Mouse (Mus musculus): ENCODE data around the gene Sec14l3. TPM values are rescaled to one million over a fixed set of nuclear protein-coding genes. Genes with fewer than 3 reads are reported as not detected.

Sec14l3 gene
- polyA plus RNA-seq, 1 experiment from 2014 or later = not detected

DNA sequence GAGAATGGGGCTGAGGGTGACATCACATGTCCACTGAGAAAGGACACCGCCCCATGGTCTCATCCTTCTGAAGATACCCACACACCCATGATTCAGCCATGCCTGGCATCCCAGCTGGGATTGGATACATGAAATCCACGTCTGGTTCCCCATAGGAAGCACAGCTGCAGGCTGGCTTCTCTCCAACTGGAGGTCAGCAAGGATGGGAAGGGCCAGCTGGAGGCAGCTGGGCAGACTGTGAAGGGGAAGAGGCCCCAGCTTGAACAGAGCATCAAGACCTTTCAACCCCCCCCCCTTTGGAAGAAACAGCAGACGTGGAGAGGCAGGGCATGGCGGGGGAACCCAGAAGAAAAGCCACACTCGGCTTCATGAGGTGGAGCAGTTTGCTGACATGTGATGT, 18.1 kb upstream of the Sec14l3 start:
- 59% methylated on average over 5 of the region's 5 CpGs for WGBS
- no peaks in the 10 kb centered on the region for H3K27me3 ChIP-seq (ENCODE audit: control insufficient read depth, insufficient read depth, low read length)
- no peak overlapping the region for H3K4me2 ChIP-seq (replicated peaks; ENCODE audit: low read depth, low read length)
- H3K4me3 ChIP-seq (ENCODE audit: low read length) = no peak overlapping the region
- H3K27ac ChIP-seq (ENCODE audit: low read depth, low read length) = no peak overlapping the region
- H3K36me3 ChIP-seq (ENCODE audit: control insufficient read depth, insufficient read depth, low read length) = no peaks in the 10 kb centered on the region
- no peak for ATAC-seq (ENCODE audit: low FRiP score, low TSS enrichment)
- H3K4me1 ChIP-seq (ENCODE audit: control insufficient read depth, insufficient read depth, low read length) = no peaks in the 10 kb centered on the region
- H3K9ac ChIP-seq (ENCODE audit: low read depth, low read length) = no peak overlapping the region
- peaks cover 5% of the 10 kb centered on the region for H3K9me3 ChIP-seq (ENCODE audit: control insufficient read depth, low read length)

- no peak overlapping the region for H3K9ac ChIP-seq (ENCODE audit: low read depth, low read length)
- H3K36me3 ChIP-seq (ENCODE audit: control insufficient read depth, insufficient read depth, low read length) = no peaks in the 10 kb centered on the region
- no peak for ATAC-seq (ENCODE audit: low FRiP score, low TSS enrichment)
- H3K9me3 ChIP-seq (ENCODE audit: control insufficient read depth, low read length) = peaks cover 5% of the 10 kb centered on the region
- no peak overlapping the region for H3K4me2 ChIP-seq (replicated peaks; ENCODE audit: low read depth, low read length)
- no peak overlapping the region for H3K4me3 ChIP-seq (ENCODE audit: low read length)
- no peaks in the 10 kb centered on the region for H3K4me1 ChIP-seq (ENCODE audit: control insufficient read depth, insufficient read depth, low read length)
- H3K27ac ChIP-seq (ENCODE audit: low read depth, low read length) = no peak overlapping the region
- H3K27me3 ChIP-seq (ENCODE audit: control insufficient read depth, insufficient read depth, low read length) = no peaks in the 10 kb centered on the region
- 89% methylated on average over 2 of the region's 2 CpGs for WGBS
These were observed 16.9 kb upstream of the Sec14l3 start for GRCm38 (mm10) chr11:4047766-4048165.

DNA sequence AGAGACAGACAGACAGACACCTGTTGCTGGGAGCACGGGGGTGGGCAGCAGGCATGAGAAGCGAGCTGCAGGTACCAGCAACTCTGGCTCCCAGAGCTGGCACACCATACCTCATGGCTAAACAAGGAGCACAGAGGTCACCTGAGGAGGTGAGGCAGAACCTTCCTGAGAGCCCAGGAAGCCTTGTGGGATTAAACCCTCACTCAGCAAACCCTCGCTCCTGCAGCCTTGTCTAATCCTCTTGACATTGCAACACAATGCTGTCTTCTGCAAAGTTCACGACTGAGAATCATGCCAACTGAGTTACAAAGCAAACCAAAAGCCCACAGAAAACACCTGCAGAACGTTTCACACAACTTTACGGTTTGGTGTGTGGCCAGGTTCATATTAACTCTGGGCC, 16.2 kb upstream of the Sec14l3 start:
- no peaks in the 10 kb centered on the region for H3K27me3 ChIP-seq (ENCODE audit: control insufficient read depth, insufficient read depth, low read length)
- H3K36me3 ChIP-seq (ENCODE audit: control insufficient read depth, insufficient read depth, low read length) = no peaks in the 10 kb centered on the region
- H3K9ac ChIP-seq (ENCODE audit: low read depth, low read length) = no peak overlapping the region
- WGBS = 86% methylated on average over 6 of the region's 6 CpGs
- H3K4me3 ChIP-seq (ENCODE audit: low read length) = no peak overlapping the region
- H3K4me2 ChIP-seq (replicated peaks; ENCODE audit: low read depth, low read length) = no peak overlapping the region
- H3K27ac ChIP-seq (ENCODE audit: low read depth, low read length) = no peak overlapping the region
- no peak for ATAC-seq (ENCODE audit: low FRiP score, low TSS enrichment)
- no peaks in the 10 kb centered on the region for H3K4me1 ChIP-seq (ENCODE audit: control insufficient read depth, insufficient read depth, low read length)
- peaks cover 5% of the 10 kb centered on the region for H3K9me3 ChIP-seq (ENCODE audit: control insufficient read depth, low read length)

DNA sequence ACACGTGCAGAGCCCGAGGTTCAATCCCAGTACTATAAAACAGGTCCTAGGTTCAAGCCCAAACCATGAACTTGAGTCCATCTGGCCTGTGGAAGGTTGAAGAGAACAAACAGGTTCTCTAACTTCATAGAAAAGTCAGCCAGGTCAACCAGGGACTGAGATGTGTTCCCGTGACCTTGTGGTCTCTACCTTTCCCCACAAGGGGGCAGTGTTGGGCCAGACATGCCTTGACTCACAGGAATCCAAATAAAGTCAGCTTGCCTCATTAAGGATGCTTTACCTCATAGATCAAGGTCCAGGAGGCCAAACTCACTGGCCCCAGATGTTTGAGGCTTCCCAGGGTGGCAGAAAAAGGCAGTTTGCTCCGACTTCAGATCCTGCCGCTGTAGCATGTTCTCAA, 11.1 kb upstream of the Sec14l3 start:
- Histone ChIP-seq H3K36me3 (ENCODE audit: control insufficient read depth, insufficient read depth, low read length) (no peaks in the 10 kb centered on the region), H3K9ac (ENCODE audit: low read depth, low read length) (no peak overlapping the region), H3K4me3 (ENCODE audit: low read length) (no peak overlapping the region), H3K9me3 (ENCODE audit: control insufficient read depth, low read length) (peaks cover 2% of the 10 kb centered on the region), H3K4me2 (replicated peaks; ENCODE audit: low read depth, low read length) (no peak overlapping the region), H3K4me1 (ENCODE audit: control insufficient read depth, insufficient read depth, low read length) (no peaks in the 10 kb centered on the region), H3K27ac (ENCODE audit: low read depth, low read length) (no peak overlapping the region), H3K27me3 (ENCODE audit: control insufficient read depth, insufficient read depth, low read length) (no peaks in the 10 kb centered on the region)
- 17% methylated on average over 5 of the region's 5 CpGs for WGBS
- peak; percentile 16; the same call in 1 of the 2 replicates for ATAC-seq (ENCODE audit: low FRiP score, low TSS enrichment)

DNA sequence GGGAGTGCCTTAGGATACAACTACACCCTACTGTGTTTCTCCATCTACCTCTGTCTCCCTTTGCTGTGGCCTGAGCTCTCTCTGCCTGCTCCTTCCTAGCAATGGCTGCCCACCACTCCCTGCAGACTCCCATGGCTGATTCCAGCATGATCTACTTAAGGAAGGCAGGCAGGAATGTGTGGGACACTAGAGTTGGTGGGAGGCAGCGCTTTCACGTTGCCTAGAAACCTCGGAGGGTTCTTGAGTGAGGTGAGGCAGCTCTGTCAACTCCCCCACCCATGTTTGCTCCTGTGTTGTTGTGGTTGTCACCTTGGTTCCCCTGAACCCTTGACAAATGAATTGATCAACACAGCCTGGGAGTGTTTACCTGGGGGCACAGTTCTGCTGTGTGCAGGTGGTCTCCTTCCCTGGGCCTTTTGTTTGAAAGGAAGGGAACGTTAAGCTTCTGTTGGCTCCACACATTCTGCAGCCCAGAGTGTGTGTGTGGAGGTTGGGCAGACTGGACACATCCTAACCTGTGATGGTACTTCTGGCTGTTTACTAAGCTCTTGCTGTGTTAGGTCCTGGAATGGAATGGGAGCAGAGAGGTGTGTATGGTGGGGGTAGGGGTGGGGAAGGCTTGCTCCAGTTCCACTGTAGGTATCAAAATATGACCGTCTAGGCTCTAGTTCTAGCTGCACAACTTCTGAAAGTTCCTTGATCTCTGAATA, 3.6 kb upstream of the Sec14l3 start:
- Histone ChIP-seq H3K4me3 (ENCODE audit: low read length) (no peak overlapping the region), H3K27ac (ENCODE audit: low read depth, low read length) (no peak overlapping the region), H3K4me2 (replicated peaks; ENCODE audit: low read depth, low read length) (no peak overlapping the region), H3K9ac (ENCODE audit: low read depth, low read length) (no peak overlapping the region), H3K9me3 (ENCODE audit: control insufficient read depth, low read length) (no peaks in the 10 kb centered on the region), H3K27me3 (ENCODE audit: control insufficient read depth, insufficient read depth, low read length) (no peaks in the 10 kb centered on the region), H3K4me1 (ENCODE audit: control insufficient read depth, insufficient read depth, low read length) (no peaks in the 10 kb centered on the region), H3K36me3 (ENCODE audit: control insufficient read depth, insufficient read depth, low read length) (no peaks in the 10 kb centered on the region)
- ATAC-seq (ENCODE audit: low FRiP score, low TSS enrichment) = no peak
- 70% methylated on average over 5 of the region's 5 CpGs for WGBS

- Histone ChIP-seq H3K4me2 (replicated peaks; ENCODE audit: low read depth, low read length) (no peak overlapping the region), H3K27ac (ENCODE audit: low read depth, low read length) (no peak overlapping the region), H3K27me3 (ENCODE audit: control insufficient read depth, insufficient read depth, low read length) (no peaks in the 10 kb centered on the region), H3K9ac (ENCODE audit: low read depth, low read length) (no peak overlapping the region), H3K9me3 (ENCODE audit: control insufficient read depth, low read length) (no peaks in the 10 kb centered on the region), H3K4me1 (ENCODE audit: control insufficient read depth, insufficient read depth, low read length) (no peaks in the 10 kb centered on the region), H3K36me3 (ENCODE audit: control insufficient read depth, insufficient read depth, low read length) (no peaks in the 10 kb centered on the region), H3K4me3 (ENCODE audit: low read length) (no peak overlapping the region)
- no peak for ATAC-seq (ENCODE audit: low FRiP score, low TSS enrichment)
- WGBS = 95% methylated on average over 4 of the region's 4 CpGs
These were observed 2.1 kb upstream of the Sec14l3 start for GRCm38 (mm10) chr11:4062523-4062922.

GRCm38 (mm10) chr11:4062981-4063380, 1.7 kb upstream of the Sec14l3 start:
- WGBS = 56% methylated on average over 6 of the region's 6 CpGs

GRCm38 (mm10) chr11:4069664-4070063, 5.0 kb downstream of the Sec14l3 start:
- Histone ChIP-seq H3K4me2 (replicated peaks; ENCODE audit: low read depth, low read length) (no peak overlapping the region), H3K36me3 (ENCODE audit: control insufficient read depth, insufficient read depth, low read length) (no peaks in the 10 kb centered on the region), H3K4me1 (ENCODE audit: control insufficient read depth, insufficient read depth, low read length) (no peaks in the 10 kb centered on the region), H3K27ac (ENCODE audit: low read depth, low read length) (no peak overlapping the region), H3K27me3 (ENCODE audit: control insufficient read depth, insufficient read depth, low read length) (no peaks in the 10 kb centered on the region), H3K9me3 (ENCODE audit: control insufficient read depth, low read length) (no peaks in the 10 kb centered on the region), H3K9ac (ENCODE audit: low read depth, low read length) (no peak overlapping the region), H3K4me3 (ENCODE audit: low read length) (no peak overlapping the region)
- WGBS = 81% methylated on average over 1 of the region's 1 CpGs
- no peak for ATAC-seq (ENCODE audit: low FRiP score, low TSS enrichment)

More at GRCm38 (mm10) chr11:4062981-4063380, 1.7 kb upstream of the Sec14l3 start:
- Histone ChIP-seq H3K4me1 (ENCODE audit: control insufficient read depth, insufficient read depth, low read length) (no peaks in the 10 kb centered on the region), H3K27ac (ENCODE audit: low read depth, low read length) (no peak overlapping the region), H3K36me3 (ENCODE audit: control insufficient read depth, insufficient read depth, low read length) (no peaks in the 10 kb centered on the region), H3K27me3 (ENCODE audit: control insufficient read depth, insufficient read depth, low read length) (no peaks in the 10 kb centered on the region), H3K9me3 (ENCODE audit: control insufficient read depth, low read length) (no peaks in the 10 kb centered on the region), H3K4me3 (ENCODE audit: low read length) (no peak overlapping the region), H3K4me2 (replicated peaks; ENCODE audit: low read depth, low read length) (no peak overlapping the region), H3K9ac (ENCODE audit: low read depth, low read length) (no peak overlapping the region)
- ATAC-seq (ENCODE audit: low FRiP score, low TSS enrichment) = no peak

DNA sequence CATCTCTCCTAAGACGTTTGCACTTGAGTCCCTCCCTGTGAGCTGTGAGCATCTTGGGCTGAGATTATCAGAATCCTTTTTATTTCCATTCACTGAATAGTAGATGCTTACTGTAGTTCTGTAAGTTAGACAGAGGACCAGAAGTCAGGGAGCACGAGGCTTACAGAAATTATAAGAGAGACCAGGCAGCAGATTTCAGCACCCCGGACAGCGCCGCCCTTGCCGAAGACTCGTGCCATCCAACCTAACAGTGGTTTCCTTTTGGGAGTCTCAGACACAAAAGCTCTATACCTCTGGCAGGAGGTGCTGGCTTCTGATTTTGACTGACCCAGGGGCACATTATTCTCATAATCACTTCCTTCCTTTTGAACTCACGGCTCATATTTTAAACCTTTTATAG, 12.0 kb downstream of the Sec14l3 start:
- no peaks in the 10 kb centered on the region for H3K27me3 ChIP-seq (ENCODE audit: control insufficient read depth, insufficient read depth, low read length)
- no peak overlapping the region for H3K4me3 ChIP-seq (ENCODE audit: low read length)
- no peaks in the 10 kb centered on the region for H3K9me3 ChIP-seq (ENCODE audit: control insufficient read depth, low read length)
- no peak overlapping the region for H3K9ac ChIP-seq (ENCODE audit: low read depth, low read length)
- H3K27ac ChIP-seq (ENCODE audit: low read depth, low read length) = no peak overlapping the region
- no peaks in the 10 kb centered on the region for H3K36me3 ChIP-seq (ENCODE audit: control insufficient read depth, insufficient read depth, low read length)
- H3K4me2 ChIP-seq (replicated peaks; ENCODE audit: low read depth, low read length) = no peak overlapping the region
- H3K4me1 ChIP-seq (ENCODE audit: control insufficient read depth, insufficient read depth, low read length) = no peaks in the 10 kb centered on the region
- no peak for ATAC-seq (ENCODE audit: low FRiP score, low TSS enrichment)
- WGBS = 12% methylated on average over 8 of the region's 8 CpGs
